Mouse (Mus musculus) hindbrain, postnatal 0 days (tissue): ENCODE results near the gene Rpl36. TPM values are rescaled to one million over a fixed set of nuclear protein-coding genes. Genes with fewer than 3 reads are reported as not detected.

ENCODE experiments used
- ATAC-seq: fragments of 200-750 bp; cut with Nextera tagmentation; 2 replicates; pipeline ENCODE4 v1.8.0; 2017; ENCODE audit warnings: mild to moderate bottlenecking, moderate TSS enrichment, moderate library complexity
- DNase-seq: peaks from one replicate; pipeline ENCODE4 v3.0.0-alpha.2; 2015; ENCODE audit warnings: low spot score
- H3K27ac ChIP-seq: fragments of 300-500 bp; sonication (generic); 2 replicates; pipeline ENCODE4 v1.5.1; 2014; ENCODE audit warnings: mild to moderate bottlenecking
- H3K27me3 ChIP-seq: fragments of 300-500 bp; sonication (generic); 2 replicates; pipeline ENCODE4 v1.6.1; 2014; ENCODE audit warnings: low read length, mixed read lengths; ENCODE audit not compliant: insufficient read depth
- H3K36me3 ChIP-seq: fragments of 300-500 bp; sonication (generic); 2 replicates; pipeline ENCODE4 v1.6.1; 2014; ENCODE audit warnings: low read length, mixed read lengths; ENCODE audit not compliant: insufficient read depth
- H3K4me1 ChIP-seq: fragments of 300-500 bp; sonication (generic); 2 replicates; pipeline ENCODE4 v1.6.1; 2014; ENCODE audit warnings: antibody characterized with exemption, low read length, mixed read lengths; ENCODE audit not compliant: insufficient read depth
- H3K4me2 ChIP-seq: fragments of 300-500 bp; sonication (generic); 2 replicates; pipeline ENCODE4 v1.6.1; 2014; ENCODE audit warnings: low read depth, mild to moderate bottlenecking, low read length, moderate library complexity, mixed read lengths
- H3K4me3 ChIP-seq: fragments of 300-500 bp; sonication (generic); 2 replicates; pipeline ENCODE4 v1.5.1; 2014; ENCODE audit warnings: low read length
- H3K9ac ChIP-seq: fragments of 300-500 bp; sonication (generic); replicated peaks from 2 replicates; pipeline ENCODE4 v1.6.1; 2014; ENCODE audit warnings: mild to moderate bottlenecking, low read length, moderate library complexity, mixed read lengths
- H3K9me3 ChIP-seq: fragments of 300-500 bp; sonication (generic); 2 replicates; pipeline ENCODE4 v1.6.1; 2016; ENCODE audit warnings: low read length, mixed read lengths
- CTCF ChIP-seq: IDR thresholded peaks from 2 replicates; pipeline ENCODE4 v1.5.1; 2016; ENCODE audit warnings: antibody characterized with exemption, control low read depth, low read depth
- WGBS: fragments of 180-500 bp; shearing (Covaris S2); extraction: QIAGEN DNeasy Blood & Tissue Kit; methylation state at CpG from one replicate; pipeline ENCODE4 v1.1.7; 2014; 5-methylcytosine and 5-hydroxymethylcytosine counted together
- polyA plus RNA-seq: library from polyadenylated mRNA; unstranded; fragments of >200 nt; fragmentation: Nextera tagmentation; extraction: Ambion mirVana; gene quantifications from 2 replicates; pipeline ENCODE4 v1.2.1, GENCODE M21; 2015
- total RNA-seq: library from RNA; depleted of rRNA; stranded (reverse); fragments of >200 nt; gene quantifications from 2 replicates; pipeline ENCODE4 v1.2.3, GENCODE M21; 2014

Gene Rpl36
- total and polyA plus RNA-seq, 2 experiments from 2014 or later = 939 to 1,260 TPM

DNA sequence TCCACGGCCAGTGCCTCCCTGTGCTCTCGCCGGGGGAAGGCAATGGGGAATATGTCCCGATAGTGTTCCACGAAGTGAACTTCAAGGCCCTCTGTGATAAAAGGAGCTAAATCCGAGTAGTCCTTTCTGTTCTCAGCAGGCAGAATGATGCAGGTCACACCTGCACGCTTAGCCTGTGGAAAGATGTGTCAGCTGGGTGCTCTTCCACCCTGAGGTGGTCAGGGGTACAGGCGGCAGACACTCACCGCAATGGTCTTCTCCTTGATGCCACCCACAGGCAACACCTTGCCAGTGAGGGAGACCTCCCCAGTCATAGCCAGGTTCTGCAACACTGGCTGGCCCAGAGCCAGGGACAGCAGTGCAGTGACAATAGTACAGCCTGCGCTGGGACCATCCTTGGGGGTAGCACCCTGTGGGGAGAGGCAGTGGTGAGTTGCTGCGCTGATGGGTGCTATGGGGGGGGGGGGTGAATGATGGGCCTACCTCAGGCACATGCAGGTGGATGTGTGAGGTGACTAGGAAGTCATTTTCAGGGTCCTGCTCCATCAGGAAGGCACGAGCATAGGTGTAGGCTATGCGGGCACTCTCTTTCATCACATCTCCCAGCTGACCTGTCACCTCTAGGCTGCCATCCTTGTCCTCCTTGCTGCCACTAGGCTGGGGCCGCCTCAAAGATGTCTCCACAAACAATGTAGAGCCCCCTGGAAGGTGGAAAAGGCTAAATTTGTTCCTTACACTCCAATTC lies 1.3 kb downstream of the Rpl36 start:
- no peaks in the 10 kb centered on the region for H3K27me3 ChIP-seq
- DNase-seq (peak; percentile 22), ATAC-seq (no peak)
- peak overlapping the region; percentile 97; the same call in 1 of the 2 replicates for H3K27ac ChIP-seq
- no peaks in the 10 kb centered on the region for H3K9me3 ChIP-seq
- H3K36me3 ChIP-seq = peaks cover 40% of the 10 kb centered on the region
- H3K4me3 ChIP-seq = peak overlapping the region; percentile 65
- H3K9ac ChIP-seq = peak overlapping the region; percentile 71
- peak overlapping the region; percentile 77 for H3K4me2 ChIP-seq
- no peaks in the 10 kb centered on the region for H3K4me1 ChIP-seq
- 28% methylated on average over 14 of the region's 14 CpGs for WGBS
- no peak for TF ChIP-seq CTCF

GRCm38 (mm10) chr17:56615136-56615784 lies 2.0 kb downstream of the Rpl36 start:
- no peak for ATAC-seq
- Histone ChIP-seq H3K4me2 (no peak overlapping the region), H3K27ac (no peak overlapping the region), H3K4me3 (no peak overlapping the region), H3K27me3 (no peaks in the 10 kb centered on the region), H3K9me3 (no peaks in the 10 kb centered on the region), H3K4me1 (no peaks in the 10 kb centered on the region), H3K36me3 (peaks cover 47% of the 10 kb centered on the region), H3K9ac (peak overlapping the region; percentile 71; the same call in 1 of the 2 replicates)
- TF ChIP-seq CTCF = no peak
- no peak for DNase-seq
- 86% methylated on average over 11 of the region's 11 CpGs for WGBS

GRCm38 (mm10) chr17:56615792-56616191 lies 2.6 kb downstream of the Rpl36 start:
- no peak overlapping the region for H3K4me2 ChIP-seq
- H3K4me3 ChIP-seq = no peak overlapping the region
- DNase-seq (no peak), ATAC-seq (no peak)
- no peak for TF ChIP-seq CTCF
- 89% methylated on average over 4 of the region's 4 CpGs for WGBS
- no peaks in the 10 kb centered on the region for H3K9me3 ChIP-seq
- no peaks in the 10 kb centered on the region for H3K27me3 ChIP-seq
- no peak overlapping the region for H3K9ac ChIP-seq
- H3K4me1 ChIP-seq = no peaks in the 10 kb centered on the region
- H3K36me3 ChIP-seq = peaks cover 53% of the 10 kb centered on the region
- H3K27ac ChIP-seq = no peak overlapping the region

DNA sequence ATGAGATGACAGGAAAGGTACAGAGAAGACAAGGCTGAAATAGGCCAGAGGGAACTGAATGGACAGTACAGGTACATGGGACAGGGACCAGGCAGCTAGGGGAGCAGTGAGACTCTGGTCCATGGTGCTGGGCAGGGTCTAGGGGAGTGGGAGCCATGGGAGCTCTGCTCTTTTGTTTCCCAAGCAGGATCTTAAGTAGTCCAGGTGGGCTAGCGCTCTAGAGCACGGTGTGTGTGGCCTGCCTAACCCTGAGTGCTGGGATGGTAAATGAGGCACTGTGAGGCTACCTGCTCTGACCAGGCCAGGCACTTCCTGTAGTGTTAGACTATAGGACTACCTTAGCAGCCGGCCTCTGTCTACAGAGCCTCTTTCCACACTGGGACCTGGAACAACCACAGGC lies 3.5 kb downstream of the Rpl36 start:
- Histone ChIP-seq H3K36me3 (peaks cover 57% of the 10 kb centered on the region), H3K27me3 (no peaks in the 10 kb centered on the region), H3K4me3 (no peak overlapping the region), H3K9ac (no peak overlapping the region), H3K27ac (no peak overlapping the region), H3K4me2 (no peak overlapping the region), H3K9me3 (no peaks in the 10 kb centered on the region), H3K4me1 (no peaks in the 10 kb centered on the region)
- 94% methylated on average over 3 of the region's 3 CpGs for WGBS
- DNase-seq (no peak), ATAC-seq (no peak)
- no peak for TF ChIP-seq CTCF

GRCm38 (mm10) chr17:56617628-56618027 lies 4.4 kb downstream of the Rpl36 start:
- no peak overlapping the region for H3K4me3 ChIP-seq
- DNase-seq (no peak), ATAC-seq (no peak)
- TF ChIP-seq CTCF = no peak
- peaks cover 65% of the 10 kb centered on the region for H3K36me3 ChIP-seq
- H3K4me2 ChIP-seq = no peak overlapping the region
- H3K9ac ChIP-seq = no peak overlapping the region
- WGBS = 82% methylated on average over 8 of the region's 8 CpGs
- no peaks in the 10 kb centered on the region for H3K4me1 ChIP-seq
- H3K9me3 ChIP-seq = no peaks in the 10 kb centered on the region
- H3K27ac ChIP-seq = no peak overlapping the region
- no peaks in the 10 kb centered on the region for H3K27me3 ChIP-seq

DNA sequence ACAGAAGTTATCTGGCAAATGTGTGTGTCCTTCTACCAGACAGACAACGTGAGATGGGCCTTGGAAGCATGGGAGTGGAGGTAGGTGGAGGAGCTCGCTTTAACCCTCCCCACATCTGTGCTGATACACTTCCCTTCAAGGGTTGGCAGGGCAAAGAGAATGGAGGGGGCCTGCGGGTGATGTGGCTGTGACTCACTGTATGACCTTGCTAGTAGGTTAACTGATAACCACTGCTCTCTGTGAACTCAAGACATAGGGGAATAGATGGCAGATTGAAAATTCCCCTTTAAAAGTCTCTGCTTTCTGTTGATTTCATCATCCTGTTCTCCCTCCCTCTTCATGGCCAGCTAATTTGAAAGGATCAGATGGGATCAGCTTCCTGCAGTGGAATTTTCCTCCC lies 12.3 kb downstream of the Rpl36 start:
- Histone ChIP-seq H3K4me2 (peak overlapping the region; percentile 79), H3K36me3 (peaks cover 25% of the 10 kb centered on the region), H3K9me3 (no peaks in the 10 kb centered on the region), H3K9ac (no peak overlapping the region), H3K4me1 (peaks cover 8% of the 10 kb centered on the region; the same call in 1 of the 2 replicates), H3K27me3 (no peaks in the 10 kb centered on the region), H3K27ac (no peak overlapping the region), H3K4me3 (no peak overlapping the region)
- no peak for TF ChIP-seq CTCF
- WGBS = 85% methylated on average over 3 of the region's 3 CpGs
- ATAC-seq (no peak), DNase-seq (no peak)

DNA sequence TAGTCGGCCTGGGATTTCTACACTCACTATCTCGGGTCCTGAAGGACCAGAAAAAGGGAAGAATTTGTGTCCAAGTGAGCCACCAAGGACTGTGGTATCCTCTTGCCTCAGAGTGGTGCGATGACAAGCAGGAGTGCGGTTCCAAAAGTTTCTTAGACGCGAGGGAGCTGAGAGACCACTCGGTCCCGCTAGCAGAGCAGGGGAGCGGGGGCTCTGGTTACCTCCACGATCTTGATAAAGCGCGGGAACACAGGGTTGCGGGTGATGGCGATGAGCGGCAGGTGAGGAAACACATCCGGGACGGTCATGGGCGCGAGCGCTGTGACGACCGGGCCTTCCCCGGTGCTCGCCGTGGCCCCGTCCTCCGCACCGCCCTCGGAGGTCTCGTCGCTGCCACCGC lies 13.0 kb downstream of the Rpl36 start:
- WGBS = 1% methylated on average over 27 of the region's 32 CpGs
- Histone ChIP-seq H3K4me2 (peak overlapping the region; percentile 79), H3K27me3 (no peaks in the 10 kb centered on the region), H3K27ac (peak overlapping the region; percentile 75), H3K9me3 (no peaks in the 10 kb centered on the region), H3K36me3 (peaks cover 20% of the 10 kb centered on the region), H3K9ac (peak overlapping the region; percentile 75), H3K4me3 (peak overlapping the region; percentile 78), H3K4me1 (peaks cover 8% of the 10 kb centered on the region; the same call in 1 of the 2 replicates)
- ATAC-seq (no peak), DNase-seq (no peak)
- no peak for TF ChIP-seq CTCF
